Mouse (Mus musculus) brown adipose tissue, adult 24 weeks (tissue): ENCODE measurements around the gene Ccdc50. TPM values are rescaled to one million over a fixed set of nuclear protein-coding genes. Genes with fewer than 3 reads are reported as not detected.

ENCODE experiments used
- H3K27ac ChIP-seq: fragments of 200-500 bp; replicated peaks from 2 replicates; pipeline ENCODE4 v1.5.1; 2012; ENCODE audit warnings: low read depth, mild to moderate bottlenecking, low read length
- H3K4me1 ChIP-seq: fragments of 200-500 bp; 2 replicates; pipeline ENCODE4 v1.6.1; 2012; ENCODE audit warnings: low read length, mixed read lengths; ENCODE audit not compliant: control insufficient read depth, insufficient read depth, insufficient read length
- H3K4me3 ChIP-seq: fragments of 200-500 bp; 2 replicates; pipeline ENCODE4 v1.5.1; 2012; ENCODE audit warnings: low read depth, mild to moderate bottlenecking, low read length, moderate library complexity; ENCODE audit not compliant: insufficient read depth
- polyA plus RNA-seq: library from polyadenylated mRNA; stranded (reverse); fragments of >200 nt; gene quantifications from 2 replicates; pipeline ENCODE4 v1.2.4, GENCODE M21; 2012; ENCODE audit not compliant: missing spikeins, insufficient read depth, insufficient read length

The Ccdc50 gene
- 38.4 and 63.7 TPM in 2 replicates for polyA plus RNA-seq

- H3K4me1 ChIP-seq: peaks cover 8% of the 10 kb centered on the region; the same call in 1 of the 2 replicates
- H3K4me3 ChIP-seq: peak within 1 kb of the TSS; percentile 93
- peak within 1 kb of the TSS; percentile 77 for H3K27ac ChIP-seq
Measured at GRCm38 (mm10) chr16:27388761-27389451, at the start of gene Ccdc50. Ccdc50 (plus strand) TSS chr16:27388869.

- no peak overlapping the region for H3K4me3 ChIP-seq
- no peak overlapping the region for H3K27ac ChIP-seq
- no peaks in the 10 kb centered on the region for H3K4me1 ChIP-seq
Measured at GRCm38 (mm10) chr16:27347521-27347920, 41.1 kb upstream of the Ccdc50 start.

GRCm38 (mm10) chr16:27348359-27348758, 40.3 kb upstream of the Ccdc50 start:
- Histone ChIP-seq H3K27ac (no peak overlapping the region), H3K4me3 (no peak overlapping the region), H3K4me1 (no peaks in the 10 kb centered on the region)

GRCm38 (mm10) chr16:27349235-27349634, 39.4 kb upstream of the Ccdc50 start:
- Histone ChIP-seq H3K27ac (no peak overlapping the region), H3K4me1 (no peaks in the 10 kb centered on the region), H3K4me3 (no peak overlapping the region)

GRCm38 (mm10) chr16:27349878-27350532, 38.7 kb upstream of the Ccdc50 start:
- Histone ChIP-seq H3K27ac (no peak overlapping the region), H3K4me1 (no peaks in the 10 kb centered on the region), H3K4me3 (no peak overlapping the region)

GRCm38 (mm10) chr16:27354464-27354863, 34.2 kb upstream of the Ccdc50 start:
- no peaks in the 10 kb centered on the region for H3K4me1 ChIP-seq
- H3K4me3 ChIP-seq: no peak overlapping the region
- no peak overlapping the region for H3K27ac ChIP-seq

- Histone ChIP-seq H3K4me3 (no peak overlapping the region), H3K27ac (no peak overlapping the region), H3K4me1 (no peaks in the 10 kb centered on the region)
Measured at GRCm38 (mm10) chr16:27360059-27360458, 28.6 kb upstream of the Ccdc50 start.

GRCm38 (mm10) chr16:27370191-27370590, 18.5 kb upstream of the Ccdc50 start, which contains the start of gene Uts2b:
Uts2b (minus strand) TSS chr16:27370239.
- no peak within 1 kb of the TSS for H3K4me3 ChIP-seq
- no peaks in the 10 kb centered on the region for H3K4me1 ChIP-seq
- no peak within 1 kb of the TSS for H3K27ac ChIP-seq

- Histone ChIP-seq H3K4me3 (no peak overlapping the region), H3K4me1 (no peaks in the 10 kb centered on the region), H3K27ac (no peak overlapping the region)
Measured at GRCm38 (mm10) chr16:27370700-27371099, 18.0 kb upstream of the Ccdc50 start.

GRCm38 (mm10) chr16:27374139-27374538, 14.5 kb upstream of the Ccdc50 start:
- H3K27ac ChIP-seq: no peak overlapping the region
- H3K4me1 ChIP-seq: no peaks in the 10 kb centered on the region
- no peak overlapping the region for H3K4me3 ChIP-seq

GRCm38 (mm10) chr16:27375318-27375717, 13.4 kb upstream of the Ccdc50 start:
- H3K4me1 ChIP-seq: no peaks in the 10 kb centered on the region
- H3K27ac ChIP-seq: no peak overlapping the region; the same call in 1 of the 2 replicates
- no peak overlapping the region for H3K4me3 ChIP-seq

- no peak overlapping the region for H3K4me3 ChIP-seq
- H3K27ac ChIP-seq: no peak overlapping the region
- no peaks in the 10 kb centered on the region for H3K4me1 ChIP-seq
Measured at GRCm38 (mm10) chr16:27376556-27376955, 12.1 kb upstream of the Ccdc50 start.

- Histone ChIP-seq H3K4me1 (no peaks in the 10 kb centered on the region; the same call in 1 of the 2 replicates), H3K4me3 (no peak overlapping the region), H3K27ac (no peak overlapping the region)
Measured at GRCm38 (mm10) chr16:27382217-27382616, 6.5 kb upstream of the Ccdc50 start.

GRCm38 (mm10) chr16:27384893-27385603, 3.6 kb upstream of the Ccdc50 start:
- Histone ChIP-seq H3K27ac (no peak overlapping the region; the same call in 1 of the 2 replicates), H3K4me1 (no peaks in the 10 kb centered on the region; the same call in 1 of the 2 replicates), H3K4me3 (no peak overlapping the region)

- Histone ChIP-seq H3K27ac (no peak overlapping the region; the same call in 1 of the 2 replicates), H3K4me1 (peaks cover 5% of the 10 kb centered on the region; the same call in 1 of the 2 replicates), H3K4me3 (no peak overlapping the region)
Measured at GRCm38 (mm10) chr16:27385649-27386048, 3.0 kb upstream of the Ccdc50 start.
